Mouse (Mus musculus) embryonic fibroblast, embryonic 13.5 days (primary cell): ENCODE results near the gene Timeless.

Source experiments
- CTCF ChIP-seq: IDR thresholded peaks from 2 replicates; pipeline ENCODE4 v1.5.1; 2011; ENCODE audit warnings: mild to moderate bottlenecking, control low read depth, low read length, moderate library complexity, borderline replicate concordance; ENCODE audit not compliant: insufficient read depth
- POLR2A ChIP-seq: IDR thresholded peaks from 2 replicates; pipeline ENCODE4 v1.6.1; 2011; ENCODE audit warnings: low read depth, mild to moderate bottlenecking, control low read depth, low read length, moderate library complexity

GRCm38 (mm10) chr10:128212148-128212547 lies 19.7 kb upstream of the Timeless start:
- TF ChIP-seq POLR2A = no peak
- no peak for TF ChIP-seq CTCF
